Mouse (Mus musculus): ENCODE measurements at regions not wholly inside any gene's neighbourhood (a gene's known extent, or its start where the extent isn't known, plus 50 kb on each side); places are given as distances from the start of the nearest gene placed in this dataset.

DNA sequence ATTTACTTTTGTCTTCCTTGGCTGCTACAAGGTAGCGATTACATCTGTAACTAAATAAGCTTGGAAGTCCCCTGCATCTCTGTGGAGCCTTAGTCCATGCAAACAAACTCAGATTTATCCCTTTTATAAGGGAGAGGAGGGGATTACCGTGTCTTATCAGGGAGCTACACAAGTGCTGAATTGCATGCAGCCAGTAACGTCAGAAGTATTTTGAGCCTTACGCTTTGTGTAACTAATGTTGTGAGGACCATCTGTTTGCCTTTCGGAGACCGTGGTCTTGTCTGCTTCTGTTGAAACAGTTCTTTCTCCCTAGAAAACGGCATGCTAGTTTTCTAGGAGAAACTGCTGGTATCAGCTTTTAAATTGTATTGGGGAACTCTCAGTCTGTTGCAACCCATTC, 58.0 kb upstream of the Dmrta1 start:
- H3K27me3 ChIP-seq (ENCODE audit: control insufficient read depth, insufficient read depth, low read length): no peaks in the 10 kb centered on the region
- no peaks in the 10 kb centered on the region for H3K4me1 ChIP-seq (ENCODE audit: control insufficient read depth in 2 of 2, insufficient read depth in 2 of 2, low read length in 2 of 2)
- no peak for ATAC-seq (ENCODE audit: insufficient number of reproducible peaks, insufficient read depth, low FRiP score, low read depth)
- no peak overlapping the region for H3K9ac ChIP-seq (ENCODE audit: low read length)
- WGBS: 38% methylated on average over 7 of the region's 7 CpGs
- no peak overlapping the region for H3K4me2 ChIP-seq (ENCODE audit: low read length)
- H3K36me3 ChIP-seq (ENCODE audit: control insufficient read depth, insufficient read depth, low read length): no peaks in the 10 kb centered on the region
- no peak overlapping the region for H3K27ac ChIP-seq (replicated peaks in 1 of 2; ENCODE audit: control insufficient read depth in 1 of 2, insufficient read depth in 1 of 2, low read depth in 2 of 2, low read length in 2 of 2)
- no peaks in the 10 kb centered on the region for H3K9me3 ChIP-seq (ENCODE audit: control insufficient read depth, low read length)
- H3K4me3 ChIP-seq (ENCODE audit: control insufficient read depth in 1 of 2, insufficient read depth in 1 of 2, low read depth in 1 of 2, low read length in 2 of 2): no peak overlapping the region

DNA sequence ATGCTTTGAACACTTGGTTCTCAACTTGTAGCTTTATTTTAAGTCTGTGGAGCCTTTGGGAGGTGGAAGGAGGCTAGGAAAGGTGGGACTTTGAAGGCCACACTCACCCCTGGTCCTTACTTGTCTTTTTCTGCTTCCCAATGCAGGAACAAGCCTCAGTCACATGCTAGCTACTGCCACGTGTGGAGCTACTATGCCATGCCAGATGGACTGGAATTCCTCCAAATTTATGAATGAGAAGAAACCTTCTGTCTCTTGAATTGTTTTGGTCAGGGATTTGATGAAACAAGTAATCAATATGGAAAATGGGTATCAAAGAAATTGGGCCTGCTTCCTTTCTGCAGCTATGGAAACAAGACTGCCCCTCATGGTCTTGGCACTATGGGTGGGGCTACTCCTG, 74.5 kb upstream of the Dmrta1 start:
- Histone ChIP-seq H3K4me1 (ENCODE audit: control insufficient read depth in 2 of 2, insufficient read depth in 2 of 2, low read length in 2 of 2) (no peaks in the 10 kb centered on the region), H3K4me3 (ENCODE audit: control insufficient read depth in 1 of 2, insufficient read depth in 1 of 2, low read depth in 1 of 2, low read length in 2 of 2) (no peak overlapping the region), H3K36me3 (ENCODE audit: control insufficient read depth, insufficient read depth, low read length) (no peaks in the 10 kb centered on the region), H3K4me2 (ENCODE audit: low read length) (no peak overlapping the region), H3K27me3 (ENCODE audit: control insufficient read depth, insufficient read depth, low read length) (no peaks in the 10 kb centered on the region), H3K9ac (ENCODE audit: low read length) (no peak overlapping the region), H3K27ac (replicated peaks in 1 of 2; ENCODE audit: control insufficient read depth in 1 of 2, insufficient read depth in 1 of 2, low read depth in 2 of 2, low read length in 2 of 2) (no peak overlapping the region), H3K9me3 (ENCODE audit: control insufficient read depth, low read length) (no peaks in the 10 kb centered on the region)
- WGBS: 47% methylated on average over 1 of the region's 1 CpGs
- ATAC-seq (ENCODE audit: insufficient number of reproducible peaks, insufficient read depth, low FRiP score, low read depth): no peak

DNA sequence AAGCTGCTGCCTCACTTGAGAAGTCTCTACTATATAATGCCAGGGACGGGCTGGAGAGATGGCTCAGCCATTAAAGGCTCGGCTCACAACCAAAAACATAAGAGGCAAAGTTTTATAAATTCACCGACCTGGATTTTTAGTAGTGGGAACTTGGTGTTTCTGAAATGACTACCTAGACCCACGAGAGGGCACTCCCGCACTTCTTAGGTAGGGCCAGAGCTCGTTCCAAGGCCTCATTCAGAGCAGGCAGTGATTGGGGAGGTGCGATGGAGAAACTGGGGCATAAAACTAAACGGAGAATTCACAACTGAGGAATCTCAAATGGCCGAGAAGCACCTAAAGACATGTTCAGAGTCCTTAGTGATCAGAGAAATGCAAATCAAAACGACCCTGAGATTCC, 103.7 kb upstream of the Dmrta1 start:
- 18% methylated on average over 10 of the region's 10 CpGs for WGBS
- Histone ChIP-seq H3K4me1 (ENCODE audit: control insufficient read depth in 2 of 2, insufficient read depth in 2 of 2, low read length in 2 of 2) (no peaks in the 10 kb centered on the region), H3K27ac (replicated peaks in 1 of 2; ENCODE audit: control insufficient read depth in 1 of 2, insufficient read depth in 1 of 2, low read depth in 2 of 2, low read length in 2 of 2) (no peak overlapping the region), H3K9me3 (ENCODE audit: control insufficient read depth, low read length) (no peaks in the 10 kb centered on the region), H3K4me3 (ENCODE audit: control insufficient read depth in 1 of 2, insufficient read depth in 1 of 2, low read depth in 1 of 2, low read length in 2 of 2) (no peak overlapping the region), H3K36me3 (ENCODE audit: control insufficient read depth, insufficient read depth, low read length) (no peaks in the 10 kb centered on the region), H3K27me3 (ENCODE audit: control insufficient read depth, insufficient read depth, low read length) (no peaks in the 10 kb centered on the region), H3K4me2 (ENCODE audit: low read length) (no peak overlapping the region), H3K9ac (ENCODE audit: low read length) (no peak overlapping the region)
- ATAC-seq (ENCODE audit: insufficient number of reproducible peaks, insufficient read depth, low FRiP score, low read depth): no peak

DNA sequence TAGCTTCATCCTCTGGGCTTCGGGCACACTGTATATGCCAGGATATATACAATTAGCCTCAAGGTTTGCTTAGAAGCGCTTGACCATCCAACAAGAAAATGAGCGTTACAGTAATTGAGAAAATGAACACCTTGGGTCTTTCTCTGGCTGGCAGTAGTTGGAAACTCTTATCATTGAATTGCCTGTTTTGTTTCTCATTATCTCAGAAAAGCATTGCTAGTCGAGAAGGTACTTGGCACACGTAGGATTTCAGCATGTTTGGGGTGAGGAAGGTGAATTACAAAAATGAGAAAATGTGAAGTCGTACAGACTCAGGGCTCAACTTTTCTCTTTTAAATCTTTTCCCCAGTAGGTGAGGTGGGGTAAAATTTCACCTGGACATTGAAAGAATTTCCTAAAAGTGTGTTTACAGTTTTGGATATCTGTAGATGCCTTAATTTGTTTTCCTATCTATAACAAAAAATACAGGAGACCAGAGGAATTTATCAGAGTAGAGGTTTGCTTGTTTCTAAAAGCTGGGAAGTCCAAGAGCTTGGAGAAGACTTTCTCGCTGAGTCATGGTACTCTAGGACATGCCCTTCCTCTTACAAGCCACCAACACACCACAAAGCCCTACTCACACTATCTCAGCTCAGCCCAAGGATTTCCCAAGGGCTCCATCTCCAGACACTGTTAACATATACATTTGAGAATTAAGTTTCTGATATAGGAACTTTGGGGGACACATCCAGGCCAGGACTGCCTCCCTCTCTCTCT, 124.3 kb upstream of the Dmrta1 start:
- Histone ChIP-seq H3K36me3 (ENCODE audit: control insufficient read depth, insufficient read depth, low read length) (no peaks in the 10 kb centered on the region), H3K9me3 (ENCODE audit: control insufficient read depth, low read length) (no peaks in the 10 kb centered on the region), H3K27ac (replicated peaks in 1 of 2; ENCODE audit: control insufficient read depth in 1 of 2, insufficient read depth in 1 of 2, low read depth in 2 of 2, low read length in 2 of 2) (no peak overlapping the region), H3K4me3 (ENCODE audit: control insufficient read depth in 1 of 2, insufficient read depth in 1 of 2, low read depth in 1 of 2, low read length in 2 of 2) (no peak overlapping the region), H3K4me1 (ENCODE audit: control insufficient read depth in 2 of 2, insufficient read depth in 2 of 2, low read length in 2 of 2) (no peaks in the 10 kb centered on the region), H3K9ac (ENCODE audit: low read length) (no peak overlapping the region), H3K27me3 (ENCODE audit: control insufficient read depth, insufficient read depth, low read length) (no peaks in the 10 kb centered on the region), H3K4me2 (ENCODE audit: low read length) (no peak overlapping the region)
- WGBS: 68% methylated on average over 7 of the region's 7 CpGs
- no peak for ATAC-seq (ENCODE audit: insufficient number of reproducible peaks, insufficient read depth, low FRiP score, low read depth)

DNA sequence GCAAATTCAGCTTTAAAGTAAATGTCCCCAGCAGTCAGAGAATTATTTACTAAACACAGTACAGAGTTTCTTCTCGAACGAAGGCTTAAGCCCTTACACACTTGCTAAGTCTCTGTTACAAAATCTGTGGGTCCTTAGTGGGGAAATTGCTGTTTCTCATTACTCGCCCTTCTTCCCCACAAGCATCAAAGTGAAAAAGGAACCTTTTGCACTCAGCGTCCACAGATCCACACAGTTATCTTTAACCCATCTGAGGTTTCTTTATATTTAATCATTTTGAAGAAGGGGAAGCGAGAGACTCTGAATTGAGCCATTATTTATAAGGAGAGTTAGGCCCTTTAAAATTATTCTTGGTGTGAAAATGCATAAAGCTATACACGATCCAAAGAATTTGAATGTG, 126.7 kb upstream of the Dmrta1 start:
- Histone ChIP-seq H3K4me2 (ENCODE audit: low read length) (no peak overlapping the region), H3K9me3 (ENCODE audit: control insufficient read depth, low read length) (no peaks in the 10 kb centered on the region), H3K36me3 (ENCODE audit: control insufficient read depth, insufficient read depth, low read length) (no peaks in the 10 kb centered on the region), H3K27me3 (ENCODE audit: control insufficient read depth, insufficient read depth, low read length) (no peaks in the 10 kb centered on the region), H3K4me3 (ENCODE audit: control insufficient read depth in 1 of 2, insufficient read depth in 1 of 2, low read depth in 1 of 2, low read length in 2 of 2) (no peak overlapping the region), H3K9ac (ENCODE audit: low read length) (no peak overlapping the region), H3K27ac (replicated peaks in 1 of 2; ENCODE audit: control insufficient read depth in 1 of 2, insufficient read depth in 1 of 2, low read depth in 2 of 2, low read length in 2 of 2) (no peak overlapping the region), H3K4me1 (ENCODE audit: control insufficient read depth in 2 of 2, insufficient read depth in 2 of 2, low read length in 2 of 2) (no peaks in the 10 kb centered on the region)
- no peak for ATAC-seq (ENCODE audit: insufficient number of reproducible peaks, insufficient read depth, low FRiP score, low read depth)
- 81% methylated on average over 6 of the region's 6 CpGs for WGBS

DNA sequence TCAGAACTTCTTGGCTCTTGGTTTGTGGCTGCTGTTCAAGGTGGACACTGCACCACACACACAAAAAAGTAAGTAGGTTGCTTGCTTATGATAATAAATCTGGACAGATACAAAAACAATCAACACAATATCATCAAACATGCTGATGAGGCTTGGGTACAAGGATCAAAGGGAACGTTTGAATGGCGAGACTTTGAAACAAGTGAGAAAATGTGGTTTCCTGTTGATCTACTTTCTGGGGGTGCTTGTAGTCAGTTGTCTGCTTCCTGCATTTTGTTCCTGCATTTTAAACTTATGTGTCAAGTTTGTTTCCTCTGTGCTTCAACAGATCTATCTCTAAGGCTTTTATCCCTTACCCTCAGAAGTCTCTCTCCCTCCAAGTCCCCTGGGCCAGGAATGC, 128.7 kb upstream of the Dmrta1 start:
- H3K9ac ChIP-seq (ENCODE audit: low read length): no peak overlapping the region
- no peaks in the 10 kb centered on the region for H3K36me3 ChIP-seq (ENCODE audit: control insufficient read depth, insufficient read depth, low read length)
- H3K4me3 ChIP-seq (ENCODE audit: control insufficient read depth in 1 of 2, insufficient read depth in 1 of 2, low read depth in 1 of 2, low read length in 2 of 2): no peak overlapping the region
- 83% methylated on average over 2 of the region's 2 CpGs for WGBS
- H3K9me3 ChIP-seq (ENCODE audit: control insufficient read depth, low read length): no peaks in the 10 kb centered on the region
- no peaks in the 10 kb centered on the region for H3K4me1 ChIP-seq (ENCODE audit: control insufficient read depth in 2 of 2, insufficient read depth in 2 of 2, low read length in 2 of 2)
- H3K4me2 ChIP-seq (ENCODE audit: low read length): no peak overlapping the region
- no peak for ATAC-seq (ENCODE audit: insufficient number of reproducible peaks, insufficient read depth, low FRiP score, low read depth)
- no peaks in the 10 kb centered on the region for H3K27me3 ChIP-seq (ENCODE audit: control insufficient read depth, insufficient read depth, low read length)
- H3K27ac ChIP-seq (replicated peaks in 1 of 2; ENCODE audit: control insufficient read depth in 1 of 2, insufficient read depth in 1 of 2, low read depth in 2 of 2, low read length in 2 of 2): no peak overlapping the region

DNA sequence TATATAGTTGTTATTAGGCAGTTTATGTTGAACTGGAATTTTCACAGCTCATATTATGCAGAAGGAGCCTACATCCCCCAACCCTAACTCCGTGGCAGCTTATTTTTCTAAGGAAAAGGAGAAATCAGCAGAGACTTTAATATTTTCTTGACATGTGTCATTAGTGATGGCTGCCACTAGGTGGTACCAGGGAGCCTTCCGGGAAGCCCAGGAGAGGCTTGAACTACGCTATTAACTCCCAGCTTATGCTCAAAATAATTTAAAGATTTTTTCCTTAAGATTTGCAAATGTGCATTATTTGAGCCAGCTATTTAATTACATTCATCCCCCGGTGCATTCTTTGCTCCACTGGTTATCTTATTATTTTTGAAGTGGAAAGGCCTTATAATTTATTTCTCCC, 146.8 kb upstream of the Dmrta1 start:
- Histone ChIP-seq H3K9ac (ENCODE audit: low read length) (no peak overlapping the region), H3K4me1 (ENCODE audit: control insufficient read depth in 2 of 2, insufficient read depth in 2 of 2, low read length in 2 of 2) (no peaks in the 10 kb centered on the region), H3K9me3 (ENCODE audit: control insufficient read depth, low read length) (no peaks in the 10 kb centered on the region), H3K4me3 (ENCODE audit: control insufficient read depth in 1 of 2, insufficient read depth in 1 of 2, low read depth in 1 of 2, low read length in 2 of 2) (no peak overlapping the region), H3K4me2 (ENCODE audit: low read length) (no peak overlapping the region), H3K27me3 (ENCODE audit: control insufficient read depth, insufficient read depth, low read length) (no peaks in the 10 kb centered on the region), H3K36me3 (ENCODE audit: control insufficient read depth, insufficient read depth, low read length) (no peaks in the 10 kb centered on the region), H3K27ac (replicated peaks in 1 of 2; ENCODE audit: control insufficient read depth in 1 of 2, insufficient read depth in 1 of 2, low read depth in 2 of 2, low read length in 2 of 2) (no peak overlapping the region)
- ATAC-seq (ENCODE audit: insufficient number of reproducible peaks, insufficient read depth, low FRiP score, low read depth): no peak
- WGBS: 12% methylated on average over 4 of the region's 4 CpGs
